Mouse (Mus musculus) ES-Bruce4 (cell line): ENCODE data around the gene Sh3rf1.

ENCODE experiments used
- CTCF ChIP-seq: IDR thresholded peaks from one replicate; pipeline ENCODE4 v1.8.1; 2011; ENCODE audit warnings: low read depth, low read length
- EP300 ChIP-seq: IDR thresholded peaks from 2 replicates; pipeline ENCODE4 v1.6.1; 2011; ENCODE audit warnings: low read depth, low read length; ENCODE audit not compliant: insufficient read depth
- POLR2A ChIP-seq: IDR thresholded peaks from one replicate; pipeline ENCODE4 v1.8.1; 2011; ENCODE audit warnings: low read length; ENCODE audit not compliant: insufficient read depth

GRCm38 (mm10) chr8:61306501-61307112, 82.9 kb downstream of the Sh3rf1 start:
- TF ChIP-seq EP300 (no peak), CTCF (no peak), POLR2A (no peak)
